Mouse (Mus musculus) forebrain, embryonic 14.5 days (tissue): ENCODE results near the gene Ing5. TPM values are rescaled to one million over a fixed set of nuclear protein-coding genes. Genes with fewer than 3 reads are reported as not detected.
A peak's percentile ranks its signal among the peaks of the same experiment; 100 is the strongest.
"Not testable (repeated sequence)": the region's sequence is repeated elsewhere in the genome, so short reads cannot be mapped to it uniquely, and the experiment has no call there.

Experiments
- ATAC-seq: fragments of 200-750 bp; cut with Nextera tagmentation; 2 replicates; pipeline ENCODE4 v1.8.0; 2017; ENCODE audit warnings: mild to moderate bottlenecking, moderate library complexity
- DNase-seq: peaks from one replicate; pipeline ENCODE4 v3.0.0-alpha.2; 2015; ENCODE audit warnings: low spot score
- H3K27ac ChIP-seq: fragments of 300-500 bp; sonication (generic); 2 replicates; pipeline ENCODE4 v1.5.1; 2014; ENCODE audit warnings: low read depth, mild to moderate bottlenecking, control low read depth, low read length, moderate library complexity
- H3K27me3 ChIP-seq: fragments of 300-500 bp; sonication (generic); replicated peaks from 2 replicates; pipeline ENCODE4 v1.6.1; 2014; ENCODE audit warnings: low read length, control low read depth, mixed read lengths; ENCODE audit not compliant: control insufficient read depth, insufficient read depth
- H3K36me3 ChIP-seq: fragments of 300-500 bp; sonication (generic); 2 replicates; pipeline ENCODE4 v1.6.1; 2014; ENCODE audit warnings: low read length, control low read depth; ENCODE audit not compliant: control insufficient read depth, insufficient read depth
- H3K4me1 ChIP-seq: fragments of 300-500 bp; sonication (generic); 2 replicates; pipeline ENCODE4 v1.6.1; 2014; ENCODE audit warnings: antibody characterized with exemption, low read length, control low read depth; ENCODE audit not compliant: control insufficient read depth, insufficient read depth
- H3K4me2 ChIP-seq: fragments of 300-500 bp; sonication (generic); 2 replicates; pipeline ENCODE4 v1.6.1; 2014; ENCODE audit warnings: mild to moderate bottlenecking, control low read depth, low read length
- H3K4me3 ChIP-seq: fragments of 300-500 bp; sonication (generic); 2 replicates; pipeline ENCODE4 v1.5.1; 2014; ENCODE audit warnings: low read depth, low read length, control low read depth
- H3K9ac ChIP-seq: fragments of 300-500 bp; sonication (generic); 2 replicates; pipeline ENCODE4 v1.6.1; 2014; ENCODE audit warnings: mild to moderate bottlenecking, low read length, control low read depth, moderate library complexity
- H3K9me3 ChIP-seq: fragments of 300-500 bp; sonication (generic); replicated peaks from 2 replicates; pipeline ENCODE4 v1.6.1; 2016; ENCODE audit warnings: low read length, control low read depth, mixed read lengths; ENCODE audit not compliant: control insufficient read depth
- WGBS: fragments of 180-500 bp; shearing (Covaris S2); extraction: QIAGEN DNeasy Blood & Tissue Kit; methylation state at CpG from one replicate; pipeline ENCODE4 v1.1.7; 2014; 5-methylcytosine and 5-hydroxymethylcytosine counted together
- polyA plus RNA-seq: library from polyadenylated mRNA; unstranded; fragments of >200 nt; fragmentation: Nextera tagmentation; extraction: Ambion mirVana; gene quantifications from 2 replicates; pipeline ENCODE4 v1.2.1, GENCODE M21; 2014

Ing5 gene
- polyA plus RNA-seq = 8.0 and 8.5 TPM in 2 replicates

DNA sequence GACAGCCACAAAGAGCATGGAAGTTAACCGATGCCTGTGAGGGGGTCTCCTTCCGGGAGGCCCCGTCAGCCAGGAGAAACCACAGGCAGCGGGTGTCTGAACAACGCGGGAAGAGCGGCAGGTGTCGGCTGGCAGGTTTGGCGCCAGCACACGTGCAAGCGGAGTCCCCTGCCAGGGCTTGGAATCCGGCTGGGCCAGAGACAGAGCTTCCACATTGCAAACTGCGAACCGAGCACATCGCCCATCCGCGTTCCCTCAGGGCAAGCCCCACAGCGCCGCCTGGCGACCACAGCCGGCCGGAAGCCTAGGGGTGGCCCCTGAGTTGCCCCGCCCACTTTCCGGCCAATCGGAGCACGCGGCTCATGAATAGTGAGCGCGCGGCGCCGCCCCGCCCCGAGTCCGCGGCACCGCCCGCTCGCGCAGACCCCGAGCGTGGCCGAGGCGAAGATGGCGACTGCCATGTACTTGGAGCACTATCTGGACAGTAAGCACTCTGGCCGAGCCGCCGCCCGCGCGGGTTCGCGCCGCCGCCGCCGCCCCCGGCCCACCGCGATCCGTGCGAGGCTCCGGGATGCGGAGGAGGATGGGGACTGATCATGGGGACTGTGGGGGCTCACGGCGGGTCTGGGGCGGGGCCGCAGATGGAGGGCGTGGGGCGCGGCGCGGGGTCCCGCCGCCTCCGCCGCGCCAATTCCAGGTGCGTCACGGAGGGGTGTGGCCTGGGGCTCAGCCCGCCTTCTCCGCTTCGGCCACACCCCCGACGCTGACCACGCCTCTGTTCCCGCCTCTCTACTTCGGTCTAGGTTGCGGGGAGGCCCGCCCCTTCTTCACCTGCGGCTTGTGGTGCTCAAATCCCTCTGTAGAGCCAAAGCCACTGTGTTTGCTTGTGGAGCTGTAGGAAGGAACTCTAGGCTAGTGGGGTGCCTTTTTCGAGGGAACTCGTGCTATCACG, at the start of gene Ing5:
Ing5 (plus strand) TSS at position 410 of the 952 bp plus-strand sequence.
- Histone ChIP-seq H3K4me1 (peaks cover 23% of the 10 kb centered on the region), H3K4me3 (peak within 1 kb of the TSS; percentile 76), H3K36me3 (peaks cover 41% of the 10 kb centered on the region), H3K9ac (peak within 1 kb of the TSS; percentile 85), H3K4me2 (peak within 1 kb of the TSS; percentile 88), H3K9me3 (no peaks in the 10 kb centered on the region), H3K27ac (peak within 1 kb of the TSS; percentile 94), H3K27me3 (no peaks in the 10 kb centered on the region)
- under 1% methylated on average over 76 of the region's 94 CpGs for WGBS
- ATAC-seq = peak; percentile 96
- peak; percentile 98 for DNase-seq

- Histone ChIP-seq H3K4me3 (peak within 1 kb of the TSS; percentile 96), H3K27ac (peak within 1 kb of the TSS; percentile 82), H3K36me3 (peaks cover 9% of the 10 kb centered on the region), H3K4me1 (peaks cover 15% of the 10 kb centered on the region), H3K4me2 (peak within 1 kb of the TSS; percentile 86), H3K9me3 (no peaks in the 10 kb centered on the region), H3K9ac (peak within 1 kb of the TSS; percentile 91), H3K27me3 (no peaks in the 10 kb centered on the region)
- peak; percentile 93 for DNase-seq
- peak; percentile 95 for ATAC-seq
- under 1% methylated on average over 101 of the region's 121 CpGs for WGBS
Observed at GRCm38 (mm10) chr1:93754573-93755290, 49.0 kb upstream of the Ing5 start, which contains the start of gene Thap4. Gene Thap4 (minus strand): TSS chr1:93754864.

- H3K27me3 ChIP-seq = no peaks in the 10 kb centered on the region
- peak overlapping the region; percentile 91 for H3K9ac ChIP-seq
- WGBS = under 1% methylated on average over 13 of the region's 13 CpGs
- peaks cover 4% of the 10 kb centered on the region for H3K36me3 ChIP-seq
- H3K9me3 ChIP-seq = no peaks in the 10 kb centered on the region
- ATAC-seq (no peak), DNase-seq (peak; percentile 32)
- H3K27ac ChIP-seq = peak overlapping the region; percentile 82
- H3K4me2 ChIP-seq = peak overlapping the region; percentile 59
- H3K4me1 ChIP-seq = peaks cover 15% of the 10 kb centered on the region
- H3K4me3 ChIP-seq = peak overlapping the region; percentile 96
Observed at GRCm38 (mm10) chr1:93755291-93755610, 48.5 kb upstream of the Ing5 start.

GRCm38 (mm10) chr1:93755618-93756017, 48.1 kb upstream of the Ing5 start:
- H3K36me3 ChIP-seq = peaks cover under 1% of the 10 kb centered on the region
- peak overlapping the region; percentile 91 for H3K9ac ChIP-seq
- ATAC-seq (no peak), DNase-seq (no peak)
- WGBS = 25% methylated on average over 7 of the region's 7 CpGs
- no peak overlapping the region for H3K27ac ChIP-seq
- H3K4me2 ChIP-seq = peak overlapping the region; percentile 59
- H3K4me1 ChIP-seq = peaks cover 15% of the 10 kb centered on the region
- no peaks in the 10 kb centered on the region for H3K27me3 ChIP-seq
- H3K9me3 ChIP-seq = no peaks in the 10 kb centered on the region
- peak overlapping the region; percentile 96 for H3K4me3 ChIP-seq

DNA sequence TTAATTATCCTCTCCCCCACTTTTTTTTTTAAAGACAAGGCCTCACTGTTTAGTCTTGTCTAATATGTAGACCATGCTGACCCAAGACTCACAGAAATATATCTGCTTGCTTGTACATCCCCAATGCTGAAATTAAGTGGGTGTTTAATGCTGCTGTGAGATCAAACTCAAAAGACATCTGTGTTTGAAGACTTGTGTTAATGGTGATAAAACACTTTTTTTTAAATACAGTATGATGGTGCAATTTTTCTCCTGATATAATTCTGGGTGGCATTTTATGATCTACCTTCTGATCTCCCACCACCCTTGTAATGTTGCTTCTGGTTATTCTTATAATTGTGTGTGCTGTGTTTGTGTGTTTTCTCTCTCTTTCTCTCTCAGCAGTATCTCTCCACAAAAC, 47.6 kb upstream of the Ing5 start:
- H3K4me3 ChIP-seq = no peak overlapping the region; the same call in 1 of the 2 replicates
- no peaks in the 10 kb centered on the region for H3K27me3 ChIP-seq
- peaks cover 15% of the 10 kb centered on the region for H3K4me1 ChIP-seq
- H3K9me3 ChIP-seq = no peaks in the 10 kb centered on the region
- ATAC-seq (no peak), DNase-seq (no peak)
- peak overlapping the region; percentile 59 for H3K4me2 ChIP-seq
- no peaks in the 10 kb centered on the region for H3K36me3 ChIP-seq
- H3K27ac ChIP-seq = no peak overlapping the region
- H3K9ac ChIP-seq = no peak overlapping the region

- no peak overlapping the region for H3K4me3 ChIP-seq
- H3K9ac ChIP-seq = no peak overlapping the region
- H3K4me1 ChIP-seq = 0 out of 2 replicates have a peak, but pooled peaks cover 8% of the 10 kb centered on the region
- no peak overlapping the region for H3K4me2 ChIP-seq
- no peaks in the 10 kb centered on the region for H3K36me3 ChIP-seq
- DNase-seq = no peak
- no peak overlapping the region for H3K27ac ChIP-seq
- ATAC-seq = no peak
- no peaks in the 10 kb centered on the region for H3K27me3 ChIP-seq
- H3K9me3 ChIP-seq = no peaks in the 10 kb centered on the region
- 100% methylated on average over 1 of the region's 1 CpGs for WGBS
Observed at GRCm38 (mm10) chr1:93760076-93760475, 43.7 kb upstream of the Ing5 start.

DNA sequence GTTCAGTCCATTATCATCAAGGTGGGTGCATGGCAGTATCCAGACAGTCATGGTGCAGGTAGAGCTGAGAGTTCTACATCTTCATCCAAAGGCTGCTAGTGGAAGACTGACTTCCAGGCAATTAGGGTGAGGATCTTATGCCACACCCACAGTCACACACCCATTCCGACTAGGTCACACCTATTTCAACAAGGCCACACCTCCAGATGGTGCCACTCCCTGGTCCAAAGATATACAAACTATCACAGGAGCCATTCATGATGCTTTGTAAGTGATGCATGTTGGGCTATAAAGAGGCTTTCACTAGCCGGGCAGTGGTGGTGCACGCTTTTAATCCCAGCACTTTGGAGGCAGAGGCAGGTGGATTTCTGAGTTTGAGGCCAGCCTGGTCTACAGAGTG, 40.2 kb upstream of the Ing5 start:
- 91% methylated on average over 3 of the region's 3 CpGs for WGBS
- not testable (repeated sequence) for DNase-seq, ATAC-seq

GRCm38 (mm10) chr1:93764871-93765591, 38.7 kb upstream of the Ing5 start:
- H3K27ac ChIP-seq = no peak overlapping the region
- H3K4me3 ChIP-seq = no peak overlapping the region
- WGBS = 96% methylated on average over 9 of the region's 9 CpGs
- no peaks in the 10 kb centered on the region for H3K4me1 ChIP-seq
- H3K27me3 ChIP-seq = no peaks in the 10 kb centered on the region
- ATAC-seq = no peak
- H3K9me3 ChIP-seq = no peaks in the 10 kb centered on the region
- H3K36me3 ChIP-seq = peaks cover 13% of the 10 kb centered on the region
- no peak overlapping the region for H3K4me2 ChIP-seq
- no peak for DNase-seq
- H3K9ac ChIP-seq = no peak overlapping the region

More for the DNA sequence above, 40.2 kb upstream of the Ing5 start:
- not testable (repeated sequence) for H3K9ac ChIP-seq, H3K9me3 ChIP-seq, H3K4me1 ChIP-seq, H3K27ac ChIP-seq, H3K27me3 ChIP-seq, H3K36me3 ChIP-seq, H3K4me3 ChIP-seq, H3K4me2 ChIP-seq
